Mouse (Mus musculus): ENCODE results near the gene Itpkb. TPM values are rescaled to one million over a fixed set of nuclear protein-coding genes. Genes with fewer than 3 reads are reported as not detected.
"Not testable (repeated sequence)": the region's sequence is repeated elsewhere in the genome, so short reads cannot be mapped to it uniquely, and the experiment has no call there.

Itpkb gene
- polyA plus RNA-seq, 1 experiment from 2014 or later, result 4.0 TPM

GRCm38 (mm10) chr1:180384486-180384885 is 54.2 kb downstream of the Itpkb start:
- Histone ChIP-seq H3K9me3 (ENCODE audit: control insufficient read depth, low read length) (no peaks in the 10 kb centered on the region), H3K4me3 (ENCODE audit: low read length) (no peak overlapping the region), H3K9ac (ENCODE audit: low read depth, low read length) (no peak overlapping the region), H3K4me1 (ENCODE audit: control insufficient read depth, insufficient read depth, low read depth, low read length) (peaks cover 18% of the 10 kb centered on the region), H3K27me3 (replicated peaks; ENCODE audit: control insufficient read depth, insufficient read depth, low read length) (no peaks in the 10 kb centered on the region), H3K27ac (ENCODE audit: low read depth, low read length) (no peak overlapping the region), H3K4me2 (ENCODE audit: low read length) (no peak overlapping the region), H3K36me3 (ENCODE audit: control insufficient read depth, insufficient read depth, low read length) (no peaks in the 10 kb centered on the region)
- no peak for ATAC-seq
- WGBS, result 60% methylated on average over 10 of the region's 10 CpGs

DNA sequence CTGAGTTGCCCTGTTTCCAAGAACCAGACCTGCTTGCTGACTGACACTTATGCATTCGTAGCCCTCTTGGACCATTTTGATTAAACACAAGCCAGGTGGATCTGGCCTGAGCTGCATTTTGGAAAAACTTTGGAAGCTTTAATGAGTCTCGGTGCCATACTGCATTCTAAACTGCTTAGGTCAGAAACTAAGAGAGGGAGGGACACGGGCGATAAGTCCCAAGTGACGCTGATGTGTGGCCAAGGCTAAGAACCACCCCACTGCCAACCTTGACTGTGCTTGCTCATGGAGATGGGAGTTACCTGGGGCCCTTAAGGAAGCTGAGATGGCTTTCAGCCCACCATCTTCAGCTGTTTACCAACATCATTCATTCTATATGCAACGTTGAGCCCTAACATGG is 55.0 kb downstream of the Itpkb start:
- Histone ChIP-seq H3K4me3 (ENCODE audit: low read length) (no peak overlapping the region), H3K27ac (ENCODE audit: low read depth, low read length) (no peak overlapping the region), H3K36me3 (ENCODE audit: control insufficient read depth, insufficient read depth, low read length) (no peaks in the 10 kb centered on the region), H3K4me1 (ENCODE audit: control insufficient read depth, insufficient read depth, low read depth, low read length) (peaks cover 18% of the 10 kb centered on the region), H3K9me3 (ENCODE audit: control insufficient read depth, low read length) (no peaks in the 10 kb centered on the region), H3K27me3 (replicated peaks; ENCODE audit: control insufficient read depth, insufficient read depth, low read length) (no peaks in the 10 kb centered on the region), H3K4me2 (ENCODE audit: low read length) (no peak overlapping the region), H3K9ac (ENCODE audit: low read depth, low read length) (no peak overlapping the region)
- WGBS, result 85% methylated on average over 6 of the region's 6 CpGs
- no peak for ATAC-seq

GRCm38 (mm10) chr1:180386951-180387749 is 56.9 kb downstream of the Itpkb start:
- Histone ChIP-seq H3K4me2 (ENCODE audit: low read length) (peak overlapping the region; percentile 69), H3K9me3 (ENCODE audit: control insufficient read depth, low read length) (no peaks in the 10 kb centered on the region), H3K4me1 (ENCODE audit: control insufficient read depth, insufficient read depth, low read depth, low read length) (peaks cover 16% of the 10 kb centered on the region), H3K27ac (ENCODE audit: low read depth, low read length) (peak overlapping the region; percentile 69), H3K9ac (ENCODE audit: low read depth, low read length) (peak overlapping the region; percentile 52), H3K4me3 (ENCODE audit: low read length) (peak overlapping the region; percentile 42), H3K36me3 (ENCODE audit: control insufficient read depth, insufficient read depth, low read length) (no peaks in the 10 kb centered on the region), H3K27me3 (replicated peaks; ENCODE audit: control insufficient read depth, insufficient read depth, low read length) (no peaks in the 10 kb centered on the region)
- 1% methylated on average over 27 of the region's 27 CpGs for WGBS
- peak; percentile 97 for ATAC-seq

- peak overlapping the region; percentile 52 for H3K27ac ChIP-seq (ENCODE audit: low read depth, low read length)
- H3K9me3 ChIP-seq (ENCODE audit: control insufficient read depth, low read length), result no peaks in the 10 kb centered on the region
- peak overlapping the region; percentile 42 for H3K4me3 ChIP-seq (ENCODE audit: low read length)
- peak overlapping the region; percentile 69 for H3K4me2 ChIP-seq (ENCODE audit: low read length)
- H3K4me1 ChIP-seq (ENCODE audit: control insufficient read depth, insufficient read depth, low read depth, low read length), result peaks cover 14% of the 10 kb centered on the region
- H3K36me3 ChIP-seq (ENCODE audit: control insufficient read depth, insufficient read depth, low read length), result no peaks in the 10 kb centered on the region
- ATAC-seq, result no peak
- WGBS, result 13% methylated on average over 11 of the region's 11 CpGs
- peak overlapping the region; percentile 52 for H3K9ac ChIP-seq (ENCODE audit: low read depth, low read length)
- no peaks in the 10 kb centered on the region for H3K27me3 ChIP-seq (replicated peaks; ENCODE audit: control insufficient read depth, insufficient read depth, low read length)
Observed at GRCm38 (mm10) chr1:180387750-180388480, 57.6 kb downstream of the Itpkb start.

DNA sequence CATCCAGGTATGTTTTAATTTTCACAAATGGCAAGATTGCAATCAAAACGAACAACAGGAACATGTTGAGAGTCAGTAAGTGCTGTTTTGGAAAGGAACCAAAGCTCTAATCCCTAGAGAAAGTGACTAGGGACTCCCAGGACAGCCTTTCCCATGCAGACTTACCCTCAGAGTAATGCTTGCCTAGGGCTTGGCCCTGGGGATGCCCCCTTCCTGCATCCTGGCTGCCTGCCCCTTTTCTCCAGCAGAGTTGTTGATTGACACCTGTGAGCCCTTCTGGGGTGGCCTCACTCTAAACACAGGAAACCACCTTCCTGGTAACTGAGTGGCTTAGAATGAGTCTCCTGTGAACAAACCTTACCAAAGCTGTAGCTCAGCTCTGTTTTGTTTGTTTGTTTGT is 58.2 kb downstream of the Itpkb start:
- H3K36me3 ChIP-seq (ENCODE audit: control insufficient read depth, insufficient read depth, low read length), result no peaks in the 10 kb centered on the region
- H3K27ac ChIP-seq (ENCODE audit: low read depth, low read length), result peak overlapping the region; percentile 52; the same call in 1 of the 2 replicates
- peaks cover 14% of the 10 kb centered on the region for H3K4me1 ChIP-seq (ENCODE audit: control insufficient read depth, insufficient read depth, low read depth, low read length)
- no peak overlapping the region for H3K4me3 ChIP-seq (ENCODE audit: low read length)
- no peaks in the 10 kb centered on the region for H3K27me3 ChIP-seq (replicated peaks; ENCODE audit: control insufficient read depth, insufficient read depth, low read length)
- no peak for ATAC-seq
- WGBS, result 43% methylated on average over 1 of the region's 1 CpGs
- H3K9me3 ChIP-seq (ENCODE audit: control insufficient read depth, low read length), result no peaks in the 10 kb centered on the region
- no peak overlapping the region for H3K9ac ChIP-seq (ENCODE audit: low read depth, low read length)
- no peak overlapping the region for H3K4me2 ChIP-seq (ENCODE audit: low read length)

- 85% methylated on average over 11 of the region's 11 CpGs for WGBS
- H3K27me3 ChIP-seq (replicated peaks; ENCODE audit: control insufficient read depth, insufficient read depth, low read length); ATAC-seq: not testable (repeated sequence)
Observed at GRCm38 (mm10) chr1:180389213-180389760, 59.0 kb downstream of the Itpkb start.

DNA sequence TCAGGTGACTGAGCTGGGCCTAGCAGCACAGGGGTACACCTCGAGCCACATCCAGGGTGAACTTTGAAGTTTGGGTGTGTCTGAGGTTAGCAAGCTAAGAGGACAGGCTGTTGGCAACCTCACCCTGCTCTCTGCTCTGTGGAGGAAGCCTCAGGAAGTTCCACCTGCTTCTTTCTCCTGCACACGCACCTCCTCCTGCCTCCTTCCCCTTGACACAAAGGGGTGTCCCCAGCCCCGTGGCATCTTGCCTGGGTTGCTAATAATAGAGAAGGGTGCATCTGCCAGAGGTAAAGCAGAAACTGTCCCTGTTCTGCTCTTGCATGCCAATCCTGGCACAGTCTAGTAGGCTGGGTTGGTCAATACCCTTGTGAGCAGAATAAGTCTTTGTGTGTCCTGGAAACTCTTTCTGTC is 60.0 kb downstream of the Itpkb start:
- Histone ChIP-seq H3K9me3 (ENCODE audit: control insufficient read depth, low read length) (no peaks in the 10 kb centered on the region), H3K4me3 (ENCODE audit: low read length) (no peak overlapping the region), H3K36me3 (ENCODE audit: control insufficient read depth, insufficient read depth, low read length) (no peaks in the 10 kb centered on the region), H3K27me3 (replicated peaks; ENCODE audit: control insufficient read depth, insufficient read depth, low read length) (no peaks in the 10 kb centered on the region), H3K27ac (ENCODE audit: low read depth, low read length) (no peak overlapping the region), H3K4me2 (ENCODE audit: low read length) (no peak overlapping the region), H3K4me1 (ENCODE audit: control insufficient read depth, insufficient read depth, low read depth, low read length) (peaks cover 14% of the 10 kb centered on the region), H3K9ac (ENCODE audit: low read depth, low read length) (no peak overlapping the region)
- 66% methylated on average over 3 of the region's 3 CpGs for WGBS
- no peak for ATAC-seq

More at GRCm38 (mm10) chr1:180389213-180389760, 59.0 kb downstream of the Itpkb start:
- H3K4me1 ChIP-seq (ENCODE audit: control insufficient read depth, insufficient read depth, low read depth, low read length), result peaks cover 14% of the 10 kb centered on the region
- not testable (repeated sequence) for H3K4me2 ChIP-seq (ENCODE audit: low read length); H3K9ac ChIP-seq (ENCODE audit: low read depth, low read length); H3K9me3 ChIP-seq (ENCODE audit: control insufficient read depth, low read length); H3K4me3 ChIP-seq (ENCODE audit: low read length); H3K27ac ChIP-seq (ENCODE audit: low read depth, low read length); H3K36me3 ChIP-seq (ENCODE audit: control insufficient read depth, insufficient read depth, low read length)

- Histone ChIP-seq H3K36me3 (ENCODE audit: control insufficient read depth, insufficient read depth, low read length) (no peaks in the 10 kb centered on the region), H3K27ac (ENCODE audit: low read depth, low read length) (peak overlapping the region; percentile 19; the same call in 1 of the 2 replicates), H3K4me2 (ENCODE audit: low read length) (no peak overlapping the region), H3K27me3 (replicated peaks; ENCODE audit: control insufficient read depth, insufficient read depth, low read length) (no peaks in the 10 kb centered on the region), H3K4me3 (ENCODE audit: low read length) (no peak overlapping the region), H3K9me3 (ENCODE audit: control insufficient read depth, low read length) (no peaks in the 10 kb centered on the region), H3K4me1 (ENCODE audit: control insufficient read depth, insufficient read depth, low read depth, low read length) (peaks cover 14% of the 10 kb centered on the region), H3K9ac (ENCODE audit: low read depth, low read length) (no peak overlapping the region)
- no peak for ATAC-seq
- WGBS, result 76% methylated on average over 10 of the region's 10 CpGs
Observed at GRCm38 (mm10) chr1:180390746-180391574, 60.7 kb downstream of the Itpkb start.
